Mouse (Mus musculus) thymus, adult 2 months (tissue): ENCODE measurements around the gene Zfp319.

Source experiments
- CTCF ChIP-seq: fragments of 200-500 bp; IDR thresholded peaks from 2 replicates; pipeline ENCODE4 v1.5.1; 2012; ENCODE audit warnings: mild to moderate bottlenecking, control low read depth, low read length, moderate library complexity, borderline replicate concordance; ENCODE audit not compliant: control insufficient read depth, poor library complexity, insufficient read depth; ENCODE audit errors: extremely low read depth
- POLR2A ChIP-seq: fragments of 200-500 bp; IDR thresholded peaks from 2 replicates; pipeline ENCODE4 v1.6.1; 2012; ENCODE audit warnings: mild to moderate bottlenecking, low read length, control low read depth, moderate library complexity; ENCODE audit not compliant: control insufficient read depth, poor library complexity, insufficient read depth; ENCODE audit errors: extremely low read depth

DNA sequence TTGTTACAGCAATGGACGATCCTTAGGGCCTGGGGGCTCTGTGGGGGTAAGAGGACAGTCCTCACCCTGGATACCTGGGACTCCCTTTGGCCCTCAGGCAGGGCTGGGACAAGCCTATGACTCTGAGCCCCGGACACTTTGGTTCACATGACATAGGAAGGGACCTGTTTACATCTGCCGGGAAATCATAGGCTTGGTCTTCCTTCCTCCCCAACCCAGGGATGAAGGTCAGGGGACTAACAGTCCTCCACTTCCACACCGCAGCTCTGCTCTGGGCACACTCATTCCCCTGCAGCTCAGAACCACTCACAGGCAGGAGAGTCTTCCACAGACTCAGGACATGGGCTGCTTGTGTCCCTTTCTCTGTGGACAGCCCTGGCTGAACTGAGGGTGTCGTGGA is 4.9 kb downstream of the Zfp319 start:
- TF ChIP-seq CTCF: no peak
- no peak for TF ChIP-seq POLR2A
